ENCODE assay signal across 13 mouse cellular contexts in the genomic region with DNA sequence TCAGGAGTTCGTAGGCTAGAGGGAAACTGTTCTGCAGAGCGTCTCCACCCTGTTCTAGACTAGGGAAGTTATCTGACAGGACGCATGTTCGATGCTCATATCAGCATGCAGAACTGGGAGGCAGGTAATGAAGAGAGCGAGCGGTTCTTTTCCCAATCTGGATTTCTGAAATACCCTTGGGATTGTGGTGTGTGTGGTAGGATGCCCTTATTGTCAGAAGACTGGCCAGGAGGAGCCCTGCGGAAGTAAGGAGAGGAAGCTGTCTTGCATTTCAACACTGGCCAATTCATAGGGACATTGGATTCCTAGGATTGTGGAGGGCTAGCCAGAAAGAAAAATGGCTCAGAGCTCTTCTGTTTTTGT. TPM values are rescaled to one million over a fixed set of nuclear protein-coding genes. Genes with fewer than 3 reads are reported as not detected.
DNase-seq lines count a peak whose midpoint lies in the region; ATAC-seq lines count a peak whose summit lies in the region.
"Had no signal": no experiment of that assay in that cellular context is flagged by ENCODE, and none has a peak within 500 bp of the region (broad histone marks: within the 10 kb centered on the region; RNA-seq: fewer than 3 reads in every experiment).

No protein-coding gene starts in this region.

- peak overlapping the region; percentile 74 for H3K27ac ChIP-seq in midbrain, embryonic 10.5 days (replicated peaks)
- no peak overlapping the region for H3K27ac ChIP-seq in midbrain, embryonic 16.5 days (ENCODE audit: low read length)
- no peak overlapping the region for H3K27ac ChIP-seq in embryonic facial prominence, embryonic 15.5 days (replicated peaks)
- H3K27ac ChIP-seq in limb, embryonic 15.5 days, result no peak overlapping the region
- H3K27ac ChIP-seq: heart, adult 2 months; stomach, postnatal 0 days had no signal

- peaks cover 99% of the 10 kb centered on the region for H3K27me3 ChIP-seq in midbrain, embryonic 10.5 days (ENCODE audit: low read depth, poor library complexity, severe bottlenecking)
- peaks cover 41% of the 10 kb centered on the region for H3K27me3 ChIP-seq in midbrain, embryonic 16.5 days (ENCODE audit: control insufficient read depth, insufficient read depth, low read depth, low read length)
- peaks cover 86% of the 10 kb centered on the region for H3K27me3 ChIP-seq in embryonic facial prominence, embryonic 15.5 days
- peaks cover 90% of the 10 kb centered on the region for H3K27me3 ChIP-seq in limb, embryonic 15.5 days

- WGBS in midbrain, embryonic 10.5 days, result 1% methylated on average over 7 of the region's 7 CpGs
- 2% methylated on average over 7 of the region's 7 CpGs for WGBS in midbrain, embryonic 16.5 days
- 5% methylated on average over 7 of the region's 7 CpGs for WGBS in embryonic facial prominence, embryonic 15.5 days
- 5% methylated on average over 7 of the region's 7 CpGs for WGBS in limb, embryonic 15.5 days

- H3K4me2 ChIP-seq in midbrain, embryonic 16.5 days (ENCODE audit: low read length), result no peak overlapping the region
- no peak overlapping the region for H3K4me2 ChIP-seq in embryonic facial prominence, embryonic 15.5 days (replicated peaks)
- no peak overlapping the region for H3K4me2 ChIP-seq in limb, embryonic 15.5 days

- H3K4me3 ChIP-seq in midbrain, embryonic 10.5 days, result peak overlapping the region; percentile 68
- no peak overlapping the region for H3K4me3 ChIP-seq in midbrain, embryonic 16.5 days (ENCODE audit: low read depth, low read length)
- 0 out of 2 replicates have a peak overlapping the region, but pooled peaks have one; percentile 31 for H3K4me3 ChIP-seq in embryonic facial prominence, embryonic 15.5 days (replicated peaks)
- H3K4me3 ChIP-seq in limb, embryonic 15.5 days, result peak overlapping the region; percentile 22; the same call in 1 of the 2 replicates
- H3K4me3 ChIP-seq: heart, adult 2 months had no signal

- H3K9ac ChIP-seq in midbrain, embryonic 16.5 days (ENCODE audit: low read depth, low read length), result no peak overlapping the region
- no peak overlapping the region for H3K9ac ChIP-seq in embryonic facial prominence, embryonic 15.5 days
- no peak overlapping the region for H3K9ac ChIP-seq in limb, embryonic 15.5 days

- ATAC-seq in midbrain, embryonic 16.5 days, result no peak
- ATAC-seq in embryonic facial prominence, embryonic 15.5 days (ENCODE audit: insufficient number of reproducible peaks, low FRiP score, low TSS enrichment, low read depth), result no peak
- ATAC-seq in limb, embryonic 15.5 days (ENCODE audit: insufficient number of reproducible peaks, low FRiP score, low TSS enrichment, low read depth), result no peak
- ATAC-seq: activated CD4-positive, CD25-positive, alpha-beta regulatory T cell, adult 4 months; inflammation-experienced regulatory T-cells, adult 6 months had no signal

- DNase-seq in midbrain, embryonic 10.5 days (ENCODE audit: low spot score), result peak; percentile 47
- DNase-seq in frontal cortex, adult 2 months (ENCODE audit: extremely low spot score in 1 of 2, low spot score in 1 of 2), result no peak
- no peak for DNase-seq in adrenal gland, adult 2 months
- DNase-seq in adrenal gland, postnatal 10 days, result no peak
- DNase-seq: lung, postnatal 14 days; right cerebral cortex, adult 18-20 months had no signal

- no peaks in the 10 kb centered on the region for H3K36me3 ChIP-seq in midbrain, embryonic 10.5 days
- H3K36me3 ChIP-seq in midbrain, embryonic 16.5 days (ENCODE audit: control insufficient read depth, insufficient read depth, low read length), result no peaks in the 10 kb centered on the region
- H3K36me3 ChIP-seq in embryonic facial prominence, embryonic 15.5 days, result no peaks in the 10 kb centered on the region
- H3K36me3 ChIP-seq in limb, embryonic 15.5 days, result no peaks in the 10 kb centered on the region

- no peaks in the 10 kb centered on the region for H3K9me3 ChIP-seq in midbrain, embryonic 10.5 days (replicated peaks)
- no peaks in the 10 kb centered on the region for H3K9me3 ChIP-seq in midbrain, embryonic 16.5 days (replicated peaks; ENCODE audit: control insufficient read depth, low read length, poor library complexity, severe bottlenecking)
- no peaks in the 10 kb centered on the region for H3K9me3 ChIP-seq in embryonic facial prominence, embryonic 15.5 days (replicated peaks)
- no peaks in the 10 kb centered on the region for H3K9me3 ChIP-seq in limb, embryonic 15.5 days

- H3K4me1 ChIP-seq in midbrain, embryonic 10.5 days, result peaks cover 55% of the 10 kb centered on the region
- H3K4me1 ChIP-seq in midbrain, embryonic 16.5 days (ENCODE audit: control insufficient read depth, insufficient read depth, low read length), result peaks cover 19% of the 10 kb centered on the region
- H3K4me1 ChIP-seq in embryonic facial prominence, embryonic 15.5 days, result peaks cover 23% of the 10 kb centered on the region
- H3K4me1 ChIP-seq in limb, embryonic 15.5 days, result peaks cover 31% of the 10 kb centered on the region

RNA-seq across cellular contexts. Expression of a gene that starts 3.6 kb away (rescaled TPM):
- 15.0 and 18.7 TPM in 2 replicates for polyA plus RNA-seq in midbrain, embryonic 10.5 days (2016; fragmentation: Nextera tagmentation; extraction: Ambion mirVana)
- polyA plus RNA-seq in midbrain, embryonic 16.5 days (2015; fragmentation: Nextera tagmentation; extraction: Ambion mirVana), result 5.9 and 8.4 TPM in 2 replicates
- polyA plus RNA-seq in embryonic facial prominence, embryonic 15.5 days (2015; fragmentation: Nextera tagmentation; extraction: Ambion mirVana), result 0.93 and 1.2 TPM in 2 replicates
- 0.56 and 0.61 TPM in 2 replicates for polyA plus RNA-seq in limb, embryonic 15.5 days (2015; fragmentation: Nextera tagmentation; extraction: Ambion mirVana)
- polyA plus RNA-seq in frontal cortex, adult 2 months (2012; rRNA removed), result not detected in 2 replicates
- total RNA-seq in adrenal gland, adult 2 months (2021), result under 1 TPM in 1 of 2 experiments, not detected in 1; 0.14 TPM
- polyA plus RNA-seq in adrenal gland, adult 2 months (2012; rRNA removed), result not detected in 2 replicates
- under 1 TPM; 0.15 to 0.21 TPM for total RNA-seq in adrenal gland, postnatal 10 days (2021)
- total RNA-seq: heart, adult 2 months had no signal
- polyA plus RNA-seq: activated CD4-positive, CD25-positive, alpha-beta regulatory T cell, adult 4 months; stomach, postnatal 0 days had no signal
